Comparison of ENCODE assay signal across 15 mouse cellular contexts in genomic region chr14:29073747-29074146, GRCm38 (mm10). TPM values are rescaled to one million over a fixed set of nuclear protein-coding genes. Genes with fewer than 3 reads are reported as not detected.
DNase-seq lines count a peak whose midpoint lies in the region; ATAC-seq and TF ChIP-seq lines count a peak whose summit lies in the region.
"Had no signal": no experiment of that assay in that cellular context is flagged by ENCODE, and none has a peak within 500 bp of the region (broad histone marks: within the 10 kb centered on the region; RNA-seq: fewer than 3 reads in every experiment).

No protein-coding gene starts in this region.

- no peaks in the 10 kb centered on the region for H3K36me3 ChIP-seq in intestine, postnatal 0 days (ENCODE audit: control insufficient read depth, insufficient read depth)
- H3K36me3 ChIP-seq in intestine, embryonic 15.5 days: no peaks in the 10 kb centered on the region
- H3K36me3 ChIP-seq in lung, postnatal 0 days (ENCODE audit: insufficient read depth, low read length): no peaks in the 10 kb centered on the region
- no peaks in the 10 kb centered on the region for H3K36me3 ChIP-seq in limb, embryonic 15.5 days
- no peaks in the 10 kb centered on the region for H3K36me3 ChIP-seq in thymus, adult 2 months (ENCODE audit: control insufficient read depth, insufficient read depth, low read length)
- H3K36me3 ChIP-seq: heart, embryonic 15.5 days; liver, embryonic 13.5 days had no signal

- no peak overlapping the region for H3K4me2 ChIP-seq in intestine, postnatal 0 days (replicated peaks; ENCODE audit: low read depth)
- H3K4me2 ChIP-seq in intestine, embryonic 15.5 days (replicated peaks): no peak overlapping the region
- H3K4me2 ChIP-seq in lung, postnatal 0 days (replicated peaks; ENCODE audit: low read depth, low read length): no peak overlapping the region
- H3K4me2 ChIP-seq in limb, embryonic 15.5 days: no peak overlapping the region
- H3K4me2 ChIP-seq: heart, embryonic 15.5 days; liver, embryonic 13.5 days had no signal

- no peaks in the 10 kb centered on the region for H3K4me1 ChIP-seq in intestine, postnatal 0 days (replicated peaks; ENCODE audit: control insufficient read depth, insufficient read depth, low read length)
- H3K4me1 ChIP-seq in intestine, embryonic 15.5 days (replicated peaks): no peaks in the 10 kb centered on the region
- no peaks in the 10 kb centered on the region for H3K4me1 ChIP-seq in lung, postnatal 0 days (ENCODE audit: insufficient read depth, low read depth, low read length)
- H3K4me1 ChIP-seq in limb, embryonic 15.5 days: peaks cover 15% of the 10 kb centered on the region
- H3K4me1 ChIP-seq in thymus, adult 2 months (replicated peaks; ENCODE audit: control insufficient read depth, insufficient read depth, low read length): no peaks in the 10 kb centered on the region
- H3K4me1 ChIP-seq: heart, embryonic 15.5 days; liver, embryonic 13.5 days; megakaryocyte, embryonic 14.5 days had no signal

- H3K9ac ChIP-seq in intestine, postnatal 0 days (ENCODE audit: low read depth, low read length): no peak overlapping the region
- no peak overlapping the region for H3K9ac ChIP-seq in intestine, embryonic 15.5 days
- H3K9ac ChIP-seq in lung, postnatal 0 days (replicated peaks; ENCODE audit: low read depth): no peak overlapping the region
- H3K9ac ChIP-seq in limb, embryonic 15.5 days: no peak overlapping the region
- H3K9ac ChIP-seq: heart, embryonic 15.5 days; liver, embryonic 13.5 days had no signal

- H3K27me3 ChIP-seq in intestine, postnatal 0 days (replicated peaks; ENCODE audit: control insufficient read depth, insufficient read depth, low read length): no peaks in the 10 kb centered on the region
- H3K27me3 ChIP-seq in intestine, embryonic 15.5 days (replicated peaks): no peaks in the 10 kb centered on the region
- no peaks in the 10 kb centered on the region for H3K27me3 ChIP-seq in lung, postnatal 0 days (replicated peaks; ENCODE audit: insufficient read depth, low read length)
- 0 out of 2 replicates have a peak, but pooled peaks cover 3% of the 10 kb centered on the region for H3K27me3 ChIP-seq in limb, embryonic 15.5 days
- no peaks in the 10 kb centered on the region for H3K27me3 ChIP-seq in thymus, adult 2 months (ENCODE audit: control insufficient read depth, insufficient read depth, low read length)
- H3K27me3 ChIP-seq: liver, embryonic 13.5 days; megakaryocyte, embryonic 14.5 days had no signal

- peak; percentile 29 to 33 for DNase-seq in cerebellum, postnatal 10 days
- no peak for DNase-seq in cerebellum, adult 8-10 months
- peak; percentile 21 for DNase-seq in lung, postnatal 0 days (ENCODE audit: low spot score)
- DNase-seq in lung, postnatal 14 days: no peak
- DNase-seq in thymus, adult 2 months: no peak
- DNase-seq: adrenal gland, postnatal 36 days; liver, embryonic 13.5 days; right cerebral cortex, postnatal 14 days had no signal

- TF ChIP-seq CTCF in intestine, postnatal 0 days (IDR thresholded peaks at IDR 0.05; ENCODE audit: low read depth): peak; percentile 49
- TF ChIP-seq CTCF in lung, postnatal 0 days (IDR thresholded peaks at IDR 0.05): no peak; the same call in 1 of the 2 replicates
- TF ChIP-seq CTCF in thymus, adult 2 months (IDR thresholded peaks at IDR 0.05; ENCODE audit: borderline replicate concordance, control insufficient read depth, extremely low read depth, insufficient read depth, low read length, poor library complexity): no peak

- no peaks in the 10 kb centered on the region for H3K9me3 ChIP-seq in intestine, postnatal 0 days (ENCODE audit: control insufficient read depth)
- H3K9me3 ChIP-seq in intestine, embryonic 15.5 days: no peaks in the 10 kb centered on the region
- no peaks in the 10 kb centered on the region for H3K9me3 ChIP-seq in lung, postnatal 0 days (ENCODE audit: low read length)
- no peaks in the 10 kb centered on the region for H3K9me3 ChIP-seq in limb, embryonic 15.5 days
- H3K9me3 ChIP-seq: heart, embryonic 15.5 days; liver, embryonic 13.5 days had no signal

- no peak for ATAC-seq in intestine, postnatal 0 days
- no peak for ATAC-seq in intestine, embryonic 15.5 days
- ATAC-seq in lung, postnatal 0 days: no peak
- peak; percentile 52; the same call in 1 of the 2 replicates for ATAC-seq in limb, embryonic 15.5 days (ENCODE audit: insufficient number of reproducible peaks, low FRiP score, low TSS enrichment, low read depth)

- H3K4me3 ChIP-seq in intestine, postnatal 0 days (ENCODE audit: low read depth, low read length): no peak overlapping the region
- H3K4me3 ChIP-seq in intestine, embryonic 15.5 days (replicated peaks): no peak overlapping the region
- no peak overlapping the region for H3K4me3 ChIP-seq in lung, postnatal 0 days (ENCODE audit: low read depth, low read length)
- H3K4me3 ChIP-seq in limb, embryonic 15.5 days: no peak overlapping the region
- no peak overlapping the region for H3K4me3 ChIP-seq in thymus, adult 2 months (ENCODE audit: control insufficient read depth, insufficient read depth, low read length)
- H3K4me3 ChIP-seq: heart, embryonic 15.5 days; liver, embryonic 13.5 days; megakaryocyte, embryonic 14.5 days had no signal

- no peak overlapping the region for H3K27ac ChIP-seq in intestine, postnatal 0 days (ENCODE audit: low read depth, low read length)
- no peak overlapping the region for H3K27ac ChIP-seq in intestine, embryonic 15.5 days
- no peak overlapping the region for H3K27ac ChIP-seq in lung, postnatal 0 days (ENCODE audit: low read length)
- no peak overlapping the region for H3K27ac ChIP-seq in limb, embryonic 15.5 days
- H3K27ac ChIP-seq in thymus, adult 2 months (ENCODE audit: control insufficient read depth, insufficient read depth, low read length): no peak overlapping the region
- H3K27ac ChIP-seq: heart, embryonic 15.5 days; liver, embryonic 13.5 days had no signal

- no peak for TF ChIP-seq POLR2A in thymus, adult 2 months (IDR thresholded peaks at IDR 0.05; ENCODE audit: control insufficient read depth, extremely low read depth, insufficient read depth, low read length, poor library complexity)

- TF ChIP-seq EP300 in lung, postnatal 0 days (IDR thresholded peaks at IDR 0.05): no peak

- WGBS in intestine, postnatal 0 days: 58% methylated on average over 4 of the region's 4 CpGs
- 61% methylated on average over 4 of the region's 4 CpGs for whole genome bisulfite sequencing in intestine, embryonic 15.5 days
- WGBS in lung, postnatal 0 days: 74% methylated on average over 4 of the region's 4 CpGs
- 35% methylated on average over 4 of the region's 4 CpGs for WGBS in limb, embryonic 15.5 days
- 91% methylated on average over 4 of the region's 4 CpGs for WGBS in thymus, adult 2 months

RNA-seq across cellular contexts. Expression of gene Lrtm1, which starts 55.7 kb away (rescaled TPM):
- not detected in 2 replicates for polyA plus RNA-seq in intestine, postnatal 0 days (2015; fragmentation: Nextera tagmentation; extraction: Ambion mirVana)
- not detected in 2 replicates for polyA plus RNA-seq in intestine, embryonic 15.5 days (2015; fragmentation: Nextera tagmentation; extraction: Ambion mirVana)
- 0.02 TPM in 1 of 2 replicates, not detected in the other for polyA plus RNA-seq in lung, postnatal 0 days (2015; fragmentation: Nextera tagmentation; extraction: Ambion mirVana)
- polyA plus RNA-seq in limb, embryonic 15.5 days (2015; fragmentation: Nextera tagmentation; extraction: Ambion mirVana): 0.81 and 2.8 TPM in 2 replicates
- 0.20 and 3.9 TPM in 2 replicates for polyA plus RNA-seq in thymus, adult 2 months (2012; rRNA removed)
- polyA plus RNA-seq: C2C12; frontal cortex, adult 2 months had no signal

Comparison
In these comparisons a context has a peak if more than half of its experiments do, and no peak if none do; other contexts are left out.
1. DNase-seq: peak in cerebellum, postnatal 10 days (2 of 2) and lung, postnatal 0 days (single experiment); none in cerebellum, adult 8-10 months (single experiment), lung, postnatal 14 days (single experiment) and thymus, adult 2 months (single experiment).